ENCODE assay signal across 11 mouse cellular contexts in genomic region chr15:97814703-97815102, GRCm38 (mm10). TPM values are rescaled to one million over a fixed set of nuclear protein-coding genes. Genes with fewer than 3 reads are reported as not detected.
A peak's percentile ranks its signal among the peaks of the same experiment; 100 is the strongest.
DNase-seq lines count a peak whose midpoint lies in the region; ATAC-seq and TF ChIP-seq lines count a peak whose summit lies in the region.
"Had no signal": no experiment of that assay in that cellular context is flagged by ENCODE, and none has a peak within 500 bp of the region (broad histone marks: within the 10 kb centered on the region; RNA-seq: fewer than 3 reads in every experiment).

No protein-coding gene starts in this region.

- H3K36me3 ChIP-seq in heart, embryonic 14.5 days (ENCODE audit: control insufficient read depth, insufficient read depth, low read length) = peaks cover 12% of the 10 kb centered on the region
- H3K36me3 ChIP-seq in lung, postnatal 0 days (ENCODE audit: insufficient read depth, low read length) = peaks cover 10% of the 10 kb centered on the region
- H3K36me3 ChIP-seq in limb, embryonic 14.5 days (ENCODE audit: control insufficient read depth, insufficient read depth, low read length) = peaks cover 14% of the 10 kb centered on the region

- H3K4me1 ChIP-seq in heart, embryonic 14.5 days (ENCODE audit: control insufficient read depth in 2 of 2, insufficient read depth in 2 of 2, low read length in 2 of 2) = peaks cover 26 to 35% of the 10 kb centered on the region in 2 experiments
- H3K4me1 ChIP-seq in lung, postnatal 0 days (ENCODE audit: insufficient read depth, low read depth, low read length) = peaks cover 20% of the 10 kb centered on the region
- peaks cover 18% of the 10 kb centered on the region for H3K4me1 ChIP-seq in cortical plate, adult 2 months (ENCODE audit: control insufficient read depth, insufficient read depth, low read length)
- peaks cover 27% of the 10 kb centered on the region for H3K4me1 ChIP-seq in limb, embryonic 14.5 days (ENCODE audit: control insufficient read depth, insufficient read depth, low read length)

- no peak for TF ChIP-seq CTCF in lung, postnatal 0 days (IDR thresholded peaks at IDR 0.05)
- no peak for TF ChIP-seq CTCF in cortical plate, adult 2 months (IDR thresholded peaks at IDR 0.05; ENCODE audit: extremely low read depth, insufficient read depth, low read length)

- ATAC-seq in heart, embryonic 14.5 days (ENCODE audit: insufficient number of reproducible peaks, insufficient read depth, low FRiP score, low read depth) = no peak
- no peak for ATAC-seq in lung, postnatal 0 days
- no peak for ATAC-seq in limb, embryonic 14.5 days (ENCODE audit: low FRiP score, low read depth)
- ATAC-seq: midbrain, embryonic 15.5 days; Patski had no signal

- TF ChIP-seq EP300 in lung, postnatal 0 days (IDR thresholded peaks at IDR 0.05) = no peak

- no peaks in the 10 kb centered on the region for H3K27me3 ChIP-seq in heart, embryonic 14.5 days (ENCODE audit: control insufficient read depth, insufficient read depth, low read length)
- H3K27me3 ChIP-seq in lung, postnatal 0 days (replicated peaks; ENCODE audit: insufficient read depth, low read length) = no peaks in the 10 kb centered on the region
- H3K27me3 ChIP-seq in limb, embryonic 14.5 days (ENCODE audit: control insufficient read depth, insufficient read depth, low read length) = no peaks in the 10 kb centered on the region
- H3K27me3 ChIP-seq: midbrain, embryonic 15.5 days; Patski had no signal

- TF ChIP-seq POLR2A in cortical plate, adult 2 months (IDR thresholded peaks at IDR 0.05; ENCODE audit: extremely low read depth, insufficient read depth, low read length) = no peak
- no peak for TF ChIP-seq POLR2A in limb, embryonic 14.5 days (IDR thresholded peaks at IDR 0.05; ENCODE audit: borderline replicate concordance, extremely low read depth, insufficient read depth, insufficient read length)

- H3K9me3 ChIP-seq in heart, embryonic 14.5 days (ENCODE audit: control insufficient read depth, low read length) = no peaks in the 10 kb centered on the region
- no peaks in the 10 kb centered on the region for H3K9me3 ChIP-seq in lung, postnatal 0 days (ENCODE audit: low read length)
- no peaks in the 10 kb centered on the region for H3K9me3 ChIP-seq in limb, embryonic 14.5 days (ENCODE audit: control insufficient read depth, low read length)
- H3K9me3 ChIP-seq: midbrain, embryonic 15.5 days had no signal

- WGBS in heart, embryonic 14.5 days = 39% methylated on average over 5 of the region's 5 CpGs
- WGBS in lung, postnatal 0 days = 30% methylated on average over 5 of the region's 5 CpGs
- WGBS in limb, embryonic 14.5 days = 44% methylated on average over 5 of the region's 5 CpGs

- no peak for DNase-seq in heart, postnatal 10 days
- no peak for DNase-seq in lung, postnatal 0 days (ENCODE audit: low spot score)
- no peak for DNase-seq in lung, adult 18-20 months
- no peak for DNase-seq in limb, embryonic 14.5 days (ENCODE audit: low spot score)
- no peak for DNase-seq in left cerebral cortex, postnatal 25 days (ENCODE audit: low spot score in 2 of 2)
- DNase-seq: gastrocnemius, postnatal 14 days; kidney, postnatal 36 days had no signal

- intact Hi-C loops in heart, postnatal 10 days (cut with DNase I) = no loop called here
- intact Hi-C loops in left cerebral cortex, postnatal 25 days (cut with DNase I) = no loop called here

- H3K4me3 ChIP-seq in heart, embryonic 14.5 days (ENCODE audit: control insufficient read depth in 1 of 2, insufficient read depth in 1 of 2, low read depth in 1 of 2, low read length in 2 of 2) = no peak overlapping the region
- no peak overlapping the region for H3K4me3 ChIP-seq in lung, postnatal 0 days (ENCODE audit: low read depth, low read length)
- H3K4me3 ChIP-seq in cortical plate, adult 2 months (ENCODE audit: insufficient read depth, low read length) = no peak overlapping the region
- no peak overlapping the region for H3K4me3 ChIP-seq in limb, embryonic 14.5 days (replicated peaks; ENCODE audit: low read length)
- H3K4me3 ChIP-seq: midbrain, embryonic 15.5 days had no signal

- peak overlapping the region in 1 of 2 experiments; percentile 59; a peak in 2 of 4 replicates for H3K27ac ChIP-seq in heart, embryonic 14.5 days (replicated peaks in 1 of 2; ENCODE audit: control insufficient read depth in 1 of 2, insufficient read depth in 1 of 2, low read depth in 2 of 2, low read length in 2 of 2)
- peak overlapping the region; percentile 57 for H3K27ac ChIP-seq in lung, postnatal 0 days (ENCODE audit: low read length)
- peak overlapping the region; percentile 20; the same call in 1 of the 2 replicates for H3K27ac ChIP-seq in cortical plate, adult 2 months (ENCODE audit: insufficient read depth, low read length)
- H3K27ac ChIP-seq in limb, embryonic 14.5 days (replicated peaks; ENCODE audit: low read depth, low read length) = no peak overlapping the region
- H3K27ac ChIP-seq: midbrain, embryonic 15.5 days had no signal

- no peak overlapping the region for H3K4me2 ChIP-seq in heart, embryonic 14.5 days (ENCODE audit: low read length)
- H3K4me2 ChIP-seq in lung, postnatal 0 days (replicated peaks; ENCODE audit: low read depth, low read length) = no peak overlapping the region
- H3K4me2 ChIP-seq in limb, embryonic 14.5 days (replicated peaks; ENCODE audit: low read depth, low read length, severe bottlenecking) = no peak overlapping the region
- H3K4me2 ChIP-seq: midbrain, embryonic 15.5 days had no signal

- peak overlapping the region; percentile 46; the same call in 1 of the 2 replicates for H3K9ac ChIP-seq in heart, embryonic 14.5 days (ENCODE audit: low read length)
- peak overlapping the region; percentile 8; the same call in 1 of the 2 replicates for H3K9ac ChIP-seq in lung, postnatal 0 days (replicated peaks; ENCODE audit: low read depth)
- H3K9ac ChIP-seq in limb, embryonic 14.5 days (ENCODE audit: low read depth, low read length, severe bottlenecking) = peak overlapping the region; percentile 12
- H3K9ac ChIP-seq: midbrain, embryonic 15.5 days had no signal

RNA-seq across cellular contexts. Expression of gene Hdac7, which starts 29.6 kb away (rescaled TPM):
- 25.7 and 26.7 TPM in 2 replicates for polyA plus RNA-seq in heart, embryonic 14.5 days (2014; fragmentation: Nextera tagmentation; extraction: Ambion mirVana)
- 10 to 100 TPM; 57.9 to 59.4 TPM for total RNA-seq in heart, postnatal 10 days (2021)
- 43.2 and 52.1 TPM in 2 replicates for polyA plus RNA-seq in lung, postnatal 0 days (2015; fragmentation: Nextera tagmentation; extraction: Ambion mirVana)
- 64.7 and 73.9 TPM in 2 replicates for polyA plus RNA-seq in cortical plate, adult 2 months (2012; rRNA removed)
- 79.3 and 113 TPM in 2 replicates for polyA plus RNA-seq in limb, embryonic 14.5 days (2012; rRNA removed)
- polyA plus RNA-seq in limb, embryonic 14.5 days (2014; fragmentation: Nextera tagmentation; extraction: Ambion mirVana) = 36.5 and 39.5 TPM in 2 replicates
- total RNA-seq in left cerebral cortex, postnatal 25 days (2021) = 10 to 100 TPM; 27.5 to 29.5 TPM

RNA-seq across cellular contexts. Expression of gene Slc48a1, which starts 36.4 kb away (rescaled TPM):
- 67.1 and 69.6 TPM in 2 replicates for polyA plus RNA-seq in heart, embryonic 14.5 days (2014; fragmentation: Nextera tagmentation; extraction: Ambion mirVana)
- 10 to 100 TPM; 62.0 to 71.0 TPM for total RNA-seq in heart, postnatal 10 days (2021)
- 69.5 and 75.7 TPM in 2 replicates for polyA plus RNA-seq in lung, postnatal 0 days (2015; fragmentation: Nextera tagmentation; extraction: Ambion mirVana)
- polyA plus RNA-seq in cortical plate, adult 2 months (2012; rRNA removed) = 140 and 155 TPM in 2 replicates
- 23.4 and 29.1 TPM in 2 replicates for polyA plus RNA-seq in limb, embryonic 14.5 days (2012; rRNA removed)
- polyA plus RNA-seq in limb, embryonic 14.5 days (2014; fragmentation: Nextera tagmentation; extraction: Ambion mirVana) = 46.2 and 47.3 TPM in 2 replicates
- 100 to 1,000 TPM; 181 to 190 TPM for total RNA-seq in left cerebral cortex, postnatal 25 days (2021)

RNA-seq across cellular contexts. Expression of gene Rapgef3, which starts 46.9 kb away (rescaled TPM):
- polyA plus RNA-seq in heart, embryonic 14.5 days (2014; fragmentation: Nextera tagmentation; extraction: Ambion mirVana) = 15.9 and 19.2 TPM in 2 replicates
- total RNA-seq in heart, postnatal 10 days (2021) = 10 to 100 TPM; 29.2 to 30.7 TPM
- 18.7 and 25.5 TPM in 2 replicates for polyA plus RNA-seq in lung, postnatal 0 days (2015; fragmentation: Nextera tagmentation; extraction: Ambion mirVana)
- 40.2 and 45.9 TPM in 2 replicates for polyA plus RNA-seq in cortical plate, adult 2 months (2012; rRNA removed)
- 21.7 and 30.9 TPM in 2 replicates for polyA plus RNA-seq in limb, embryonic 14.5 days (2012; rRNA removed)
- polyA plus RNA-seq in limb, embryonic 14.5 days (2014; fragmentation: Nextera tagmentation; extraction: Ambion mirVana) = 8.0 and 8.4 TPM in 2 replicates
- 10 to 100 TPM; 33.1 to 35.1 TPM for total RNA-seq in left cerebral cortex, postnatal 25 days (2021)
